Mouse (Mus musculus) liver, embryonic 12.5 days (tissue): ENCODE measurements at regions not wholly inside any gene's neighbourhood (a gene's known extent, or its start where the extent isn't known, plus 50 kb on each side); places are given as distances from the start of the nearest gene placed in this dataset.

ENCODE experiments used
- ATAC-seq: fragments of 200-750 bp; cut with Nextera tagmentation; 2 replicates; pipeline ENCODE4 v1.8.0; 2017; ENCODE audit warnings: moderate number of reproducible peaks, mild to moderate bottlenecking, moderate library complexity
- H3K27ac ChIP-seq: fragments of 300-500 bp; sonication (generic); 2 replicates; pipeline ENCODE4 v1.5.1; 2016; ENCODE audit warnings: mild to moderate bottlenecking
- H3K27me3 ChIP-seq: fragments of 300-500 bp; sonication (generic); replicated peaks from 2 replicates; pipeline ENCODE4 v1.6.1; 2016; ENCODE audit warnings: mild to moderate bottlenecking, moderate library complexity
- H3K36me3 ChIP-seq: fragments of 300-500 bp; sonication (generic); 2 replicates; pipeline ENCODE4 v1.6.1; 2016; ENCODE audit warnings: mild to moderate bottlenecking, moderate library complexity
- H3K4me1 ChIP-seq: fragments of 300-500 bp; sonication (generic); 2 replicates; pipeline ENCODE4 v1.6.1; 2016
- H3K4me2 ChIP-seq: fragments of 300-500 bp; sonication (generic); 2 replicates; pipeline ENCODE4 v1.6.1; 2016; ENCODE audit warnings: mild to moderate bottlenecking, moderate library complexity
- H3K4me3 ChIP-seq: fragments of 300-500 bp; sonication (generic); 2 replicates; pipeline ENCODE4 v1.5.1; 2016; ENCODE audit warnings: mild to moderate bottlenecking, moderate library complexity
- H3K9ac ChIP-seq: fragments of 300-500 bp; sonication (generic); 2 replicates; pipeline ENCODE4 v1.6.1; 2016; ENCODE audit warnings: mild to moderate bottlenecking, moderate library complexity
- H3K9me3 ChIP-seq: fragments of 300-500 bp; sonication (generic); replicated peaks from 2 replicates; pipeline ENCODE4 v1.6.1; 2016; ENCODE audit warnings: mild to moderate bottlenecking, moderate library complexity
- WGBS: fragments of 180-500 bp; shearing (Covaris S2); methylation state at CpG from one replicate; pipeline ENCODE4 v1.1.7; 2016; ENCODE audit not compliant: insufficient replicate concordance; 5-methylcytosine and 5-hydroxymethylcytosine counted together

DNA sequence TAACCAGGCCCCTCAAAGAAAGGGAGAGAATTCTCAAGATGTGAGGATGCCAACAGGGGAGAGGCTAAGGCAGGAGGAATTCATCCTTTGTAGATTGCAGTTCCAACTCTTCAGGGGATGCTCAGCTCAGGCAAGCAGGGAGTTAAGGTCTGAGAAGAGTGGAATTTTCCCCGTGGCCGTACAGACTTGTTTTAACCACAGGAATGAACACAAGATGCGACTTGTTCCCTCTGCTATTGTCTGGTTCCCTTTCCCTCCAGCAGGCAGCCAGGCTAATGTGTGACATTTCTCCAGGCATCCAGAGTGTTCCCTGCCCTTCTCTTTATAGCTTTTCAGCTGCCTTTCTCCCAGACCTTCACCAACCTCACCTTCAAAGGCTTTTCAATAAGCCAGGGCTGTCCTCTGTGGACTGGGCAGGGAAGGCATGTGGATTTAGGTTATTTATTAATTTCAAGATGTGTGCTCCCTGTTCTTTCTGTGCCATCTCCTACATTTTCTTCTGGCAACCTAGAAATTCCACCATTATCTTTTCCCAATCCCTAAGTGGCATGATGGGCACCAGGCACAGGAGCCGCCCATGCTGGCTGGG lies 198.6 kb upstream of the Camk1g start:
- H3K4me3 ChIP-seq, result no peak overlapping the region
- no peak overlapping the region for H3K4me2 ChIP-seq
- H3K27ac ChIP-seq, result no peak overlapping the region
- no peaks in the 10 kb centered on the region for H3K4me1 ChIP-seq
- ATAC-seq, result no peak
- H3K27me3 ChIP-seq, result no peaks in the 10 kb centered on the region
- 40% methylated on average over 4 of the region's 4 CpGs for WGBS
- no peak overlapping the region for H3K9ac ChIP-seq
- no peaks in the 10 kb centered on the region for H3K36me3 ChIP-seq
- H3K9me3 ChIP-seq, result no peaks in the 10 kb centered on the region

DNA sequence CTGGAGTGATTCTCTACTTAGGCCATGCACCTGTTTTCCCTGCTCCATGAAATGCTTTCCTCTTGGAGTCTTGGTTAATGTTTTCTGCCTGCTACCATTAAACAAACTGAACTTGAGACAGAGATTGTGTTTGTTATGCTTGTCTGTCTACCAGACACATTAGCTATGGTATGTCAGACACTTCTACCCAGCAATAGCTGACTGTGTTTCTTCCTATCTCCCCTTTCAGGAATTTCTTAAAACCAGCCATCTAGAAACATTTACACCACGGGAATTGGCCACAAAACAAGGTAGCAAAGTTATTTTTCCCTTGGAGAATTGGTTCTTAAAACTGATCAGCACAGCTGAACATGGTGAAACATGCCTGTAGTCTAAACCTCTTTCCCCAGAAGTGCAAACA lies 197.1 kb upstream of the Camk1g start:
- Histone ChIP-seq H3K4me2 (no peak overlapping the region), H3K9ac (no peak overlapping the region), H3K9me3 (no peaks in the 10 kb centered on the region), H3K27ac (no peak overlapping the region), H3K4me1 (no peaks in the 10 kb centered on the region), H3K27me3 (no peaks in the 10 kb centered on the region), H3K36me3 (no peaks in the 10 kb centered on the region), H3K4me3 (no peak overlapping the region)
- WGBS, result 16% methylated on average over 1 of the region's 1 CpGs
- ATAC-seq, result no peak

DNA sequence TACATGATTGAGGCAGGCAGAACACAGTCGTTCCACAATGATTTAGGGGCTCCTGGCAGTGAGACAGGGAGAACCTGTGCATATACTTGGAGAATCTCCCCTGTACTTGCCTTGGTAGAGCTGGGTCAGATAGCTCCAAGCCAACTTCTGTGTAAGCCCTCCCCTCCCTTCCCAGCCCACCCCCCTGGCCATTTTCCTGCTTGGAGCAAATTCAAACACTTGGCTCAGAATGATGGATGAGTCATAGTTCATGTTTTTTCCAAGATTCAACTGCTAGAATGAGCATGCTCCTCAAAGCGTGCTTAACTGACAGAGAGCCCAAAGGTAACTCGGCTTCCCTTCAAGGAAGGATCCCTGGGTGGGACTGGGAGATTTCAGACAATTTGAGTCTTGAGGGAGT lies 194.1 kb upstream of the Camk1g start:
- no peaks in the 10 kb centered on the region for H3K9me3 ChIP-seq
- no peak overlapping the region for H3K9ac ChIP-seq
- no peak for ATAC-seq
- no peaks in the 10 kb centered on the region for H3K36me3 ChIP-seq
- H3K27ac ChIP-seq, result no peak overlapping the region
- H3K27me3 ChIP-seq, result no peaks in the 10 kb centered on the region
- 71% methylated on average over 3 of the region's 3 CpGs for WGBS
- no peak overlapping the region for H3K4me3 ChIP-seq
- H3K4me2 ChIP-seq, result no peak overlapping the region
- no peaks in the 10 kb centered on the region for H3K4me1 ChIP-seq

DNA sequence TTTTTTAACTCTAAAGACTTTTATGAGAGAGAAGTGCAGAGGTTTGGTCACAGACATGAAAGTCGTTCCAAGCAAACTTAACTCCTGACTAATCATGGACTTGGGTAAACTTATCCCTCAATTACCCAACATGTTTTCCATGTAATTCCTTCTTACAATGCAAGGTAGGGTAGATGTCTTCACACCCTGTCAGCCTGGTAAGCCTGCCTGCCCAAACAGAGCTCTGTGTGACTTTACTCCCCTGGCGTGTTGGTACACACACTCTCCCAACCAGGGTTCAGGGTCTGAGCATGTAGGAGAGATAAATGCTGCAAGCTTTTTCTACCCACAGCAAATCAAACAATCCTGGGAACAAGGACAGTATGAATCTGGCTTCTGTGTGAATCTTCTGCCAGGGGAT lies 192.1 kb upstream of the Camk1g start:
- H3K27me3 ChIP-seq, result no peaks in the 10 kb centered on the region
- H3K27ac ChIP-seq, result no peak overlapping the region
- no peaks in the 10 kb centered on the region for H3K4me1 ChIP-seq
- no peak overlapping the region for H3K4me3 ChIP-seq
- ATAC-seq, result no peak
- H3K9ac ChIP-seq, result no peak overlapping the region
- no peaks in the 10 kb centered on the region for H3K36me3 ChIP-seq
- no peaks in the 10 kb centered on the region for H3K9me3 ChIP-seq
- 65% methylated on average over 2 of the region's 2 CpGs for WGBS
- no peak overlapping the region for H3K4me2 ChIP-seq

DNA sequence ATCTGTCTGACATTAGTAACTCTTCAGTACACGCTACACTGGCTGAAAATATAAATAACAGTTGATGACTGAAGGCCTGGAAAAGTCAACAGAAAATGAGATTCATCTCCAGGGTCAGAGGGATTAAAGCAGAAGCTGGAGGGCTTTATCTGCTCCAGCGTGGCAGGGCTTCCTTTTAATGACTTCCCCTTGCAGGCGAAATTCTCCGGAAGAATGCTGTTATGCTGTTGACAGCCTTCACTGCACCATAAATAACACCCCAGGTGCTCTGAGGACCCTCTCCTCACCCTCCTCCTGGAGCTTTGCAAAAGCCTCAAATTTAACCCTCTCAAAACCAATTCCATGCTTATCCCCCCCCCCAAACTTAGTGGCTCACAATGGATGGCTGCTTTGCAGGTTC lies 188.0 kb upstream of the Camk1g start:
- no peaks in the 10 kb centered on the region for H3K36me3 ChIP-seq

DNA sequence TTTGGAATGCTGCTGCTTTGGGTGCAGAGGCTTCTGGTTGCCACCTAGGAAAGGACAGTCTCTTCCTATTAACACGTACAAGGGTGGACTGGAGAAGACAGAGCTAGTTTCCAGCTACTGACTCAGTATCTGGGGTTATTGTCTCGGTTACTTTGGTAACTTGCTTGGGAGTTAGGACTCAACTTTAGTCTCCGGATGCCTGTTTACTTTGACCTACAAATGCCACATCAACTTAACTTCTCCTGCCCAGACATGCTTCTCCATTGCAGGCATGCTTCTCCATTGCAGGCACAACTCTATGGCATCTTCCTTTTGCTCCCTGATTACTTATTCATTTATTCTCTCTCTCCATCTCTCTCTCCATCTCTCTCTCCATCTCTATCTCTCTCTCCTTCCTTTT lies 184.6 kb upstream of the Camk1g start:
- H3K4me2 ChIP-seq, result no peak overlapping the region
- no peak overlapping the region for H3K9ac ChIP-seq
- H3K27ac ChIP-seq, result no peak overlapping the region
- no peaks in the 10 kb centered on the region for H3K27me3 ChIP-seq
- WGBS, result 54% methylated on average over 3 of the region's 3 CpGs
- H3K4me1 ChIP-seq, result 0 out of 2 replicates have a peak, but pooled peaks cover 2% of the 10 kb centered on the region
- no peaks in the 10 kb centered on the region for H3K9me3 ChIP-seq
- no peak overlapping the region for H3K4me3 ChIP-seq
- no peaks in the 10 kb centered on the region for H3K36me3 ChIP-seq
- ATAC-seq, result no peak

More for the DNA sequence above, 188.0 kb upstream of the Camk1g start:
- Histone ChIP-seq H3K9ac (no peak overlapping the region), H3K4me3 (no peak overlapping the region), H3K9me3 (no peaks in the 10 kb centered on the region), H3K4me1 (0 out of 2 replicates have a peak, but pooled peaks cover 2% of the 10 kb centered on the region), H3K27me3 (no peaks in the 10 kb centered on the region), H3K27ac (no peak overlapping the region), H3K4me2 (no peak overlapping the region)
- no peak for ATAC-seq
- 10% methylated on average over 4 of the region's 4 CpGs for WGBS

DNA sequence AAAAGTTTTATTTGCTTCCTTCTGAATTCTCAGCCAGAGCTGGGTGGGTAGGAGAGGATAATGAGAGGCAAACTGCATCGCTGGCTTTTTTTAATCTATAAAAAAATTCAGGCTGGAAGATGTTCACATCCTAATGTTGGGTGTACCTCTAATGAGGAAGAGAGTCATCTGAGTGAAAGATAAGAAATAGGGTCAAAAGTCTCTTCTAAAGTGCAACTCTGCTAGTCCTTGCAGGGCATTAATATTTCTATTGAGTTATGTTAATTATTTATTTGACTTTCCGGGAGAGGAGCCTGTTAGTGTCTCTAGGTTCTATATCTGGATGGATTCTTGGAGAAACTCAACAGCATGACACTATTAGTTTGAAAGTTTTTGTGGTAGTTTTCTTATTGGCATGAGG lies 182.2 kb upstream of the Camk1g start:
- Histone ChIP-seq H3K36me3 (no peaks in the 10 kb centered on the region), H3K4me2 (no peak overlapping the region), H3K4me3 (no peak overlapping the region), H3K9ac (no peak overlapping the region), H3K27ac (no peak overlapping the region), H3K4me1 (0 out of 2 replicates have a peak, but pooled peaks cover 2% of the 10 kb centered on the region), H3K9me3 (no peaks in the 10 kb centered on the region), H3K27me3 (no peaks in the 10 kb centered on the region)
- no peak for ATAC-seq
- WGBS, result 54% methylated on average over 2 of the region's 2 CpGs

DNA sequence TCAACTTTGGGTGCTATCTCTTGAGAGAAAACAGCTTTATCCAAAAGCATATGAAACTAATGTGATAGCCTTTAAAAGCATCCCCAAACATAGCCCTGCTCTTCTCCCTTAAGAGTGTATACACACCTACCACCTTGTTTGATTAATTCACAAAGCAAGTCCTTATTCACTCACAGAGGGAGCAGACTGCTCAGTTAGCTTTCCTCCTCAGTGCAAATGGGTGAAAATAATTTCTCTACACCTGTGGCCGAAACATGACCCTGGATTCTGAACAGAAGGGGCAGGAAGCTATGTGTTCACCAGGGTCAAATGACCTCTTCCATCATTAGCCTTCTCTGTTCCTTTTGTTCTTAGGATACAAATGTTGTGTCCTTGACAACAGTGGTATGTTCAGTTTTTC lies 181.2 kb upstream of the Camk1g start:
- H3K27ac ChIP-seq, result no peak overlapping the region

DNA sequence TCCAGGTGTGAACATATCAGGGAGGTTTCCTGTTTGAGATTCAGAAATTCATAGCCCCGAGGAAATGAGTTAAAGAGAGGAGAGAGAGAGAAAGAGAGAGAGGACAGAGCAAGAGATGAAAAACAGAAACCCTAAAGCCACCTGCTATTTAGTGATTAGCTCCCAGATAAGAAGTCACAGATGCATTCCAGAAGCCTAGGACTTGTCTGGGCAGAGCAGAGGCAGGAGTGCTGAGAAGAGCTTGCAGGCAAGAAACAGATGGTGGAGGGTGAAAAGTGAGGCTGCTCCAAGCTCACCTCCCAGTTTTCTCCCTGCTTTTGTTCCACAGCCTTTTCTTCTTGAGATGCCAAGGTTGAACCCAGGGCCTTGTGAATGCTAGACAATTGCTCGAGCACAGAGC lies 180.7 kb upstream of the Camk1g start:
- H3K9me3 ChIP-seq, result no peaks in the 10 kb centered on the region
- no peak overlapping the region for H3K4me2 ChIP-seq
- no peak overlapping the region for H3K9ac ChIP-seq
- no peak overlapping the region for H3K4me3 ChIP-seq
- no peaks in the 10 kb centered on the region for H3K4me1 ChIP-seq
- WGBS, result 28% methylated on average over 2 of the region's 2 CpGs
- no peak overlapping the region for H3K27ac ChIP-seq
- H3K36me3 ChIP-seq, result no peaks in the 10 kb centered on the region
- H3K27me3 ChIP-seq, result no peaks in the 10 kb centered on the region
- ATAC-seq, result no peak

More for the DNA sequence above, 181.2 kb upstream of the Camk1g start:
- no peak for ATAC-seq
- Histone ChIP-seq H3K27me3 (no peaks in the 10 kb centered on the region), H3K9ac (no peak overlapping the region), H3K4me2 (no peak overlapping the region), H3K36me3 (no peaks in the 10 kb centered on the region), H3K4me3 (no peak overlapping the region), H3K4me1 (no peaks in the 10 kb centered on the region), H3K9me3 (no peaks in the 10 kb centered on the region)
- WGBS, result 68% methylated on average over 1 of the region's 1 CpGs

DNA sequence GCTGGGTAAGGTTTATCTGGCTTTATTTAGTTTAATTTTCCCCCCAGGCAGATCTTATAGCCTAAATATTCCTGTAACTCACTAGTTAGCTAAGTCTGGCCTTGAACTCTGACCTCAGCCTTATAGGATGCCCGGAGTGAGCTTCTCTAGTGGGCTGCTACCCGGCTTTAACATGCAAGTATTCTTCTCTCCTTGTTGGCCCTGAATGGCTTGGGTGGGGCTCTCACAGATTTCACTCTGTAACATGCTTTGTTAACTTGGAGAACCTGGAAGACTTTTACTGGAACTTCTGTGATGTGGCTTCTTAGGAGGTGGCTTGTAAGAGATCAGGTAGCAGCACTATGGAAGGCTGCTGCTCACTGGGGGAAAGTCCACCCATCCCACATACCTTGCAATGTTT lies 177.3 kb upstream of the Camk1g start:
- WGBS, result 70% methylated on average over 2 of the region's 2 CpGs
- no peak overlapping the region for H3K4me2 ChIP-seq
- no peaks in the 10 kb centered on the region for H3K36me3 ChIP-seq
- H3K4me1 ChIP-seq, result no peaks in the 10 kb centered on the region
- H3K27ac ChIP-seq, result no peak overlapping the region
- no peak for ATAC-seq
- H3K27me3 ChIP-seq, result no peaks in the 10 kb centered on the region
- no peak overlapping the region for H3K4me3 ChIP-seq
- no peaks in the 10 kb centered on the region for H3K9me3 ChIP-seq
- no peak overlapping the region for H3K9ac ChIP-seq

DNA sequence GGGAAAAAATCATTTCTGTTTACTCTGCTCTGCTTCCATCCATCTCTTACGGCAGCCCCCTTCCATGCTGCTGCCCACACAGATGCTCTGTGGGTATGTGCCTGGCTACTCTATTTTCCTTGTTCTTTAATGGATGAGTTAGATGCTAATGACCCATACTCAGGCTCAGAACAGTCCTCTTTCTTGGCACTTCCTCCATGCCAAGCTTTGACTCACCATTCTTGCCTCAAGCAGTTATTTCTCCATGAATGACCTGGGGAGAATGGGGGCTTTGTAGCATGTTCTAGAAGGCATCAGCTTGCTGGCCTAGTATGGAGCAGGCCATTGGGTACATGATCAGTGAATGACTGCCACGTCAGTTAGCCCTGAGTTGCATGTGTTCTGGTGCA lies 175.9 kb upstream of the Camk1g start:
- peaks cover 12% of the 10 kb centered on the region; the same call in 1 of the 2 replicates for H3K27me3 ChIP-seq
- ATAC-seq, result no peak
- H3K4me1 ChIP-seq, result no peaks in the 10 kb centered on the region
- no peaks in the 10 kb centered on the region for H3K9me3 ChIP-seq
- H3K9ac ChIP-seq, result no peak overlapping the region
- no peak overlapping the region for H3K27ac ChIP-seq
- 60% methylated on average over 2 of the region's 2 CpGs for WGBS
- H3K36me3 ChIP-seq, result no peaks in the 10 kb centered on the region
- H3K4me3 ChIP-seq, result no peak overlapping the region
- no peak overlapping the region for H3K4me2 ChIP-seq

DNA sequence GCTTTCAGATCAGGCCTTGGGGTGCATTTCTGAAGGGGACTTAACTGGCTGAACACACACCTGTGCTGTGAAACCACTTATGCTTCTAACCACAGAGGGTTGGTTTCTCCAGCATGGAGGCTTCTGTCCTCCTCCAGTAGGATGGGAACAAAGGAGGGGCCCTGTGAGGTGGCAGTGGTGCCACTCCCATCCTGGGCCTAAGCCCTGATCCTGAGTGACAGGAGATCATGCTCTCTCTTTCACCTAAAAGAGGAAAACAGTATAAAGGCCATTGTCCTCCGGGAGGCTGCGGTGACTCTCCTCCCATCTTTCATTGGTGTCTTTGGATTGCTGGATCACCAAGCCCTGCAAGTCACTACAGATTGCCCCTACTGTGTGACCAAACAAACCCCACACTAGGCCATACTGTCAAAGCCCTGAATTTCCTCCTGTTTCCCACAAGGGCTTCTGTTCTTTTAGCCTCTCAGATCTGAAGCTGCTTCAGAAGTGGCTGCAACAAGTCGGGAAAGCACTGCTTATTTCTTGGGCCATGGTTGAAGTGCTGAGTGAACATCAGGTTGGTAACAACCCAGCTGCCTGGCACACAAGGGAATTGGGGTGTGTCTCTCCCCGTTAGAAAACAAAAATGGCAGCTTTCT lies 175.4 kb upstream of the Camk1g start:
- H3K4me3 ChIP-seq, result no peak overlapping the region
- no peaks in the 10 kb centered on the region for H3K36me3 ChIP-seq
- ATAC-seq, result no peak
- no peaks in the 10 kb centered on the region for H3K4me1 ChIP-seq
- no peak overlapping the region for H3K9ac ChIP-seq
- no peaks in the 10 kb centered on the region for H3K9me3 ChIP-seq
- H3K27me3 ChIP-seq, result peaks cover 13% of the 10 kb centered on the region; the same call in 1 of the 2 replicates
- no peak overlapping the region for H3K4me2 ChIP-seq
- 62% methylated on average over 4 of the region's 4 CpGs for WGBS
- no peak overlapping the region for H3K27ac ChIP-seq

DNA sequence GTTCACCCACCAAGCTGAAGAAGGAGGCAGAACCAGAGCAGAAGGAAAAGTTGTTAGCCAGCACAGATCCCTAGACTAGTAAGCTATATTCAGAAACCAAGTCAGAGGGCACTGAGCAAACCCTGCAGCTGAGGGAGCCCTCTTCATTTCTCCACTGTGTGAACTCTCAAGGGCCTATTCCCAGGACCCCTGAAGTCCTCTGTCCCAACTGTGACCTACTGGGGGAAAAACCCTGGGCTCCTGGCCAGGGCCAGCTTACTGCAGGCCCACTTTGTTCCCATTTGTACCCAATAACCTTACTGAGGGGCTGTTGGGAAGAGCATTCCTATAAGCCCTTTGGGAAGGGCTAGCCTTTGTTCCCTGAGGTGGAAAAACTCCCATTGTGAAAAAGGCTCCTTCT lies 174.7 kb upstream of the Camk1g start:
- Histone ChIP-seq H3K36me3 (no peaks in the 10 kb centered on the region), H3K27me3 (peaks cover 13% of the 10 kb centered on the region; the same call in 1 of the 2 replicates), H3K4me3 (no peak overlapping the region), H3K9me3 (no peaks in the 10 kb centered on the region), H3K9ac (no peak overlapping the region), H3K4me2 (no peak overlapping the region), H3K27ac (no peak overlapping the region), H3K4me1 (no peaks in the 10 kb centered on the region)
- no peak for ATAC-seq
